Mouse (Mus musculus) brain, embryonic 18.5 days (tissue): Measurements from ENCODE around the gene Cdpf1.
"Not testable (repeated sequence)": the region's sequence is repeated elsewhere in the genome, so short reads cannot be mapped to it uniquely, and the experiment has no call there.

ENCODE experiments used
- DNase-seq: peaks from one replicate; pipeline ENCODE4 v3.0.0-alpha.2; 2012; ENCODE audit warnings: low read depth, low spot score

Cdpf1 gene

DNA sequence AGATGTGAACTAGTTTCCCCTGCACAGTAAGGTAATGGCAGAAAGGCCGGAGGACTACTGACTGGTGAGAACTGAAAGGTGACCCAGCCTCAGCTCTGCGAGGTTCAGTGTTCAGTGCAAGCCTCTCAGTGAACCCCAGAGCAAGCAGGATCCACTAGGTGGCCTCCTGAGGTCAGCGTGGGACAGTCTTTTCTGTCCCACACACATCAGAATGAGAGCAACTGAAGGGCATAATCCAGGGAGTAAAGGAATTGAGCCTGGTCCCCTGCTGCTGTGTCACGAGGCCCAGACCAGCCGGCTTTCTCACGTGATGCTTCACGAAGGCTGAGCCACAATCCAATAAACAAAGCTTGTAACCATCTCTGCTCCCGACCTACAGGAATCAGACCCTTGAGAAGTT, 3.1 kb downstream of the Cdpf1 start:
- DNase-seq: no peak

DNA sequence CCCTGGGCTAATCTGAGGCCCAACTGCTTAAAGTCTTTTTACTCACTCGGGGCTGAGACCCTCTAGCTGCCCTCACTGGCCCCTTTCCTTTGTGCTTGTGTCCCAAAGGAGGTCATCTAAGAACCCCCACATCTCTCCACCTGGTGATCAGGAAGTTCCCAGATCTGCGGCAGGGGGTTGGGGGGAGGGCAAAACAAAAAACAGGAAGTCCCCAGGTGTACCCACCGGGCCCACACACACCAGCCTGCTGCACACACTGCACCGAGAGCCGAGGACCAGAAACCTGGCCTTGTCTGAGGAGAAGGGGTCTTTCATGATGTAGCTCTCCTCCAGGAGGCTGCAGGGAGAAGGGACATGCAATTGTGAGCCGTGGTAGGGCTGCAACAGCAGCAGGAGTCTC, 3.5 kb downstream of the Cdpf1 start:
- no peak for DNase-seq

DNA sequence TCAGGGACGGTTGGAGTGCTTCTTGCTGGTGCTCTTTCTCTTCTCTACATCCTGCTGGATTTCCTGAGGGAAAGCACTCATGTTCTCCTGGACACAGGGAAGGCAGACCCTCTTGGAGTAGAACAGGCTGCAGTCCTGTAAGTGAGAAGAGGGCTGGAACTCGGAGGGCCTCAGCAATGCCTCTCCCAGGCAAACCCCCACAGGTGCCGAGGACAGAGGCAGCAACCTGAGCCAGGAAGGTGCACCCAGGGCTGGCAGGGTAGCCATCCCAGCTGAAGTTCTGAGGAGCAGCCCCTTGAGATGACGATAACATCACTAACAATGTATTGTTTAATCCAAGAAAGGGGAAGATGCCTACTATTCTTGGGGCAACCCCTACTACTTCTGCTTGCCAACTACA, 4.1 kb downstream of the Cdpf1 start:
- no peak for DNase-seq

DNA sequence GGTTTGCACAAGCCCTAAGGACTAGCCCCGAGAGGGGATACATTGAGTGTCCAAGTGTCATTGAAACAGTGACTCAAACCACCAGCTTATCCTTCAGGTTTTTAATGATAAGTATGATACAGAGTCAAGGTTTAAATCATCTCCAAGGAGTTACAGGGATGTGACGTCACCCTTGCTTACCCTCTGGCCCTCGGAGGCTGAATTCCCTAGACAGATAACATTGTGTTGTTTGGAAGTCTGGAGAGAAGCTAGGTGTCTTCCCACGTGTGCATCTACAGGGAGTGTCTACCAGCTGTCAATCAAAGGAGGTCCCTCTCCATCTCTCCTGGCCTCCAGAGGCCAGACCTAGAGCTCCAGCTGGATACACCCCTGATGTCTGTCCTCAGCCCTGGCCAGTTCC, 4.6 kb downstream of the Cdpf1 start:
- no peak for DNase-seq

DNA sequence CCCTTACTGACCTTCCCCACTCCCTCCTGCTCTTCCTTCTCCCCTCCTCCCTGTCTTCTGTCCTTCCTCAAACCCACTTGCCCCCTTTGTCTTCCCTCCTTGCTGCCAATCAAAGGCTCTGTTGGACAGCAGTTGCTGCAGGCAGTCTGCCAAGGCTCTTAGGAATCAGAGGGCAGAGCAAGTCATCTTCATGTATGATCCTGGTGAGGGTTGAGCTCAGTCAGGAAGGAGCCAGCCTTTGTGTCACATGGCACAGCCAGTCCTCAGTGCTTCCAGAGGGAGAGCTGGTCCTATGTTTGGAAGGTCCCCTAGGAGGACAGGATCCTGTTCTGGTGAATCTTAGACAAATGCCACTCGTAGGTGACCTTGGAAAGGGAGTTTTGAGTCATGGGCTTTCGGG, 8.6 kb downstream of the Cdpf1 start:
- no peak for DNase-seq

DNA sequence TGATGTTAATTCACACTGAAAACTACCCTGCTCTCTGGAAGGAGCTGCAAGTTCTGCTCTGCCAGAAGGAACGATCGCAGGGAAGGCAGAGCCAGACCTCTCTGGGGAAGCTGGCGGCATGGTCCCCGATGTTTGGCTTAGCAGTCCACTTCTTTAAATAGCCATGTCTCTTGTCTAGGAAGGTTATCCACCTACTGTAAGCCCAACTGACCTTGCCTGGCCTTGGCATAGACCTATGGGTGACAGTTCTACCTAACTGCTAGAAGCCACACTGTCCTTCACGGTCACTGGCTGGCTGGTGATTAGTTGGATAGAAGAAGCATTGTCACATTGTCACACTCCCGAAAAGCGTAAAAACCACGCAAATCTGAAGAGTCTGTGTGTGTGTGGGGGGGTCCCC, 12.8 kb downstream of the Cdpf1 start:
- no peak for DNase-seq

DNA sequence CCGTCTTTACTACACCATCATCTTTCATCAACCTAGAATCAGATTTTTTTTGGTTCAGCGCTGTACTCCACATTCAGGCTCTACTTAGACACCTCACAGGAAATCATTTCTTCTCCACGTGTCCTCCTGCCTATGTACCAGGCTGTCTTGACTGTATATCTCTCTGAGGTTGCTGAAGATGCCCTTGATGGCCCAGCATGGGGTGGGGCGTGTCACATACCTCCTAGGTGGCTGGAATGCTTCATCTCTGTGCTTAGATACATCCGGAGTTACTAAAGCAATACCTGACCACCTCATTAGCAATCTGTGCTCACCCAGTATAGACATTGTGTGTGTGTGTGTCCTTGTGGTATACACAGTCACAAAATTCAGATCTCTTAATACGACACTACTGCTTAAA, 16.0 kb downstream of the Cdpf1 start:
- no peak for DNase-seq

DNA sequence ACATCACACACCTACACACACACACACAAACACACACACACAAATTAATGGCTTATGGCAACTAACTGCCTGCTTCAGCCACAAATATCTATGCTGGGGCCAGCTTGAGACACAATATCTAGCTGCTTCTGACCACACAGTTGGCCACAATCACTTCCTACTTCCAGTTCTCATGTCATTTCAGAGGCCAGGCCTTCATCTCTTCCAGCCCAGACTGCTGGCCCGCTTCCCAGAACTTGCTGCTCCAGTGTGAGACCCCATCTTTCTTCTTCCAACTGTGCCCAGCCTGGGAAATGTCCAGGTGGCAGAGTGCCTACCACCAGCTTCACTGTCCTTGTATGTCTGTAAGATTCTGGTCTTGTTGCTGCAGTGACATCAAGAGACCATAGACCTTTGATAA, 18.7 kb downstream of the Cdpf1 start:
- peak; percentile 40 for DNase-seq

DNA sequence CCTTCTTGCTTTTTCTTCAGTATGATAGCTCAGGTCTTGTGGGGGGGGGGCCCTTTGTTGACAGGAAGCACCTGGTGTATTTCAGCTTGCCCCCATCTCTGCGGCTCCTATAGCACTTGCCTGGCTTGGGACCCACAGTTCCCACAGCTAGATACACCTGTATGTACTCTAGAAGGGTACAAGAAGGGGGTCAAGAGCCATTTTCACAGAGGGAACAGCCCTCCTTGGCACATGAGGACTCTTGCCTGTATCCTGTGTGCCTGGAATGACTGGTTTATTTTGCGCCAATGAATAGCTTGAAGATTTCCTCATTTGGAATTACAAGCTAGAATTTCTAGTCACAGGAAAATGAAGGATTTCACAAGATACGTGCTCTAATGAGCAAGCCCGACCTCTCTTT, 20.0 kb downstream of the Cdpf1 start:
- DNase-seq: no peak

DNA sequence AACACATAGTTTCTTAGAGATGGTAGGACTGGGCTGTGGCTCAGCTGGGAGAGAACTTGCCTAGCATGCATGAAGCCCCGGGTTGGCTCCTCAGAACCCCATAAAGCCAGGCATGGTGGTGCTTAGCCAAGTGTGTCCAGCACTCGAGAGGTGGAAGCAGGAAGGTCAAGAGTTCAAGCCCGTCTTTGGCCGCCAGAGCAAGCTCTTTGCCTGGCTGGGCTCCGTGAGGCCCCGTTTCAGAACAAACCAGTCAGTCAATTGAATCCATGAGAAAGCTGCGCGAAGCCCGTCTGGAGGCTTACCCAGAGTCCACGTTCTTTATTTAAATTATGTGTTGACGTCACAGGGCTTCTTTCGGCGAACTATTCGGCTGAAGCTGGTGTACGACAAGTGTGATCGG, 22.9 kb downstream of the Cdpf1 start:
- no peak for DNase-seq

DNA sequence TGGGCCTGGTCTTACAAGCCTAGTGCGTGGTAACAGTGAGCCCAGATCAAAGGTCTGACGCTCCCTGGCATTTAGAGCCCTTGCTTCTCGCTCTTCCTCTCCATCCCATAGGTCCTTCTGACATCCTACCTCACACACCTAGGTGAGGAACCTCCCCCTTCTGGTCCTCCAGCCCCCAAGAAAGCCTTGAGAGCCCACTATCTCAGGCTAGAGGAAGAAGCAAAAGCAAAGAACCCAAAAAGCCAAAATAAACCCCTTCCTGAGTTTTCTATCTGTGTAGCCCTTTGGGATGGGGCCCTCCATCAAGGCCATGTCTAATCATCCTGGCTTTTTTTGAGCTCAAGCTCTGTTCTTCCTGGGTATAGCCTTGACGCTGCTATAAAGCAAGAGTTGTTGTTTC, 23.4 kb downstream of the Cdpf1 start:
- DNase-seq: no peak

DNA sequence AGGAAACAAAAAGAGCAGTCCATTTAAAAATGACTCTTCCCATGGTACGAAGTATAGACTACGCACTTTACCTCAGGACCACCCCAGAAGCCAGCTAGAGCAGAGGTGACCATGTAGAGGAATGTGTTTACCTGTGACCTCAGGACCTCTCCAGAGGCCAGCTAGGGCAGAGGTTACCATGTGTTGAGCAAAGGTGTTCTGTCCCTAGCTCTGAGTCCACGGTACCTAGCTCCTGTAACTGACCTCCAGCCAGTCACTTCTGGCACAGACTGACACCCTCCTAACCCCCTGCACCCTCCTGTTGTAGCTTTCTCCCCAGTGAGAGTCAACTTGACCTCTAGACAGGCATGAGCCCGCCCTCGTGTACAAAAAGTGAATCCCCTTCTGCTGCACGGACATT, 24.0 kb downstream of the Cdpf1 start:
- DNase-seq: no peak

DNA sequence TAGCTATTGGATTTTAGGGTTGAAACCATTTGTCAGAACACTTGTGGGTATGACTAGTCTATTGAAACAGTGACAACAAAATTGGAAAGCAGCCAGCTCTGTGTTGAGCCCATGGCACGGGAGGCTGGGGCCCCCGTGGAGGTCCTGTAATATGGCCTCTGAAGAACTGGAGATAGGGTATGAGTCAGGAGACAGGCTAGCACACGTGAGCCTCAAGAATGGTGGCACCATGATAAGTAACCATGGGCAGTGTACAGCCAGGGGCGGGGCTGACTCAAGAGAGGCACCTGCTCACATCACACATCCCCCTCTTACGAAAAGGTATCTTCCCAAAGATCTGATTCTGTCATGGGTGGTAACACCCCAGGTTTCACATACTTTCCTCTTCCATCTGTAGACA, 24.8 kb downstream of the Cdpf1 start:
- no peak for DNase-seq

DNA sequence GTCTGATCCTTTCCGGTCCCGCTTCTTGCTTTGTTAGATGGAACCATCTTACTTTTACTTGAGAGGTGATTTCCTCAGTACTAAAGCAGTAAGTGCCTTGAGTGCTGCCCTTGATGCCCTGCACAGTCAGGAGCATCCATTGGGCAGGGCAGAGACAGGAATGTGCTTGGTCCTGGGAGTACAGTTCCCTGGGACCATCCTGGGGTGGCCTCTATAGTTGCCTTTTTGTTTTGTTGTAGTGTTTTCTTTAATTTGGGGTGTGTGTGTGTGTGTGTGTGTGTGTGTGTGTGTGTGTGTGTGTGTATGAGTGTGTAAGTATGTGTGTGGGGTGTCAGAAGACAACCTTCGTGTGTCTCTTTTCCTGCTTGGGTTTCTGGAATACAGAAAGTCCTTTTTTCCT, 27.2 kb downstream of the Cdpf1 start:
- no peak for DNase-seq

DNA sequence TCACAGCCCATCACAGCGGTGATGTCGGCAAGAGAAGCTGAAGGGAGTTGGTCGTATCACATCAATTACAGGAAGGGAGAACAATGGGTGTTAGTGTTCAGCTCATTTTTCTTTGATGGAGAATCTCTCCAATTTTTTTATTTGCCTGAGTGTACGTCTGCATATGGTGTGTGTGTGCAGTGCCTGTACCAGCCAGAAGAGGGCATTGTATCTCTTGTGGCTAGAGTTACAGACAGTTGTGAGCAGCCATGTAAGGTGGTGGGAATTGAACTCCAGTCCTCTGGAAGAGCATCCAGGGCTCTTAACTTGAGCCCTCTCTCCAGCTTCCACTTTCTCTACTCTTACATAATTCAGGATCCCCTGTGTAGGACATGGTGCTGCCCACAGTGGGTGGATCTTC, 28.4 kb downstream of the Cdpf1 start:
- DNase-seq: no peak

DNA sequence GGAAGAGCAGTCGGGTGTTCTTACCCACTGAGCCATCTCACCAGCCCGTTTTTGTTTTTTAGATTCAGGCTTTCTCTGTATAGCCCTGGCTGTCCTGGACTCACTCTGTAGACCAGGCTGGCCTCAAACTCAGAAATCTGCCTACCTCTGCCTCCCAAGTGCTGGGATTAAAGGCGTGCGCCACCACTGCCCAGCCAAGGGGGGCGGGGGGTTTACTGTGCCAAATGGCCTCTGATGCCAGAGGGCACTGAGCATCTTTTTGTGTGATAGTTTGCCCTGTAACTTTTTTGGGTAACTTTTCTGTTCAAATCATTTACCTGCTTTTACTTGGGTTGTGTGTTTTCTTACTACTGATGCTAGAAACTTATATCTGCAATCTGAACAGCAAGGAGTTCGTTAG, 32.6 kb downstream of the Cdpf1 start:
- not testable (repeated sequence) for DNase-seq

DNA sequence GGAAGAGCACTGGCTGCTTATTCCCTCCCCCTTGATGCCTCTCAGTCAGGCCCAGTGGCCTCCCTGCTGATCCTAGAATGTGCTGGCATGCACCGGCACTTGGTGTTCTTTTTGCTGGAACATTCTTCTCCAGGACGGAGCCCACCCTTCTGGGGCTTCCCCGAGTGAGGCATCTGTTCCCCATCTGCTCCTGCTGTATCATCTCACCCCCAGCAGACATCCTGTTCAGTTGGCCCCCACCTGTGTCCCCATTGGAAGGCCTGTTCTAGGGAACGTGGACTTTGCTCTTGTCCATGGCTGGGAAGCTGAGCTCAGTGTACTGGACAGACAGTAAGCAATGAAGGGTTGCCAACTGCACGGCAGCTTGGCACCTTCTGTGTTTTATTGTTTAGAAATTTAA, 34.7 kb downstream of the Cdpf1 start:
- no peak for DNase-seq

DNA sequence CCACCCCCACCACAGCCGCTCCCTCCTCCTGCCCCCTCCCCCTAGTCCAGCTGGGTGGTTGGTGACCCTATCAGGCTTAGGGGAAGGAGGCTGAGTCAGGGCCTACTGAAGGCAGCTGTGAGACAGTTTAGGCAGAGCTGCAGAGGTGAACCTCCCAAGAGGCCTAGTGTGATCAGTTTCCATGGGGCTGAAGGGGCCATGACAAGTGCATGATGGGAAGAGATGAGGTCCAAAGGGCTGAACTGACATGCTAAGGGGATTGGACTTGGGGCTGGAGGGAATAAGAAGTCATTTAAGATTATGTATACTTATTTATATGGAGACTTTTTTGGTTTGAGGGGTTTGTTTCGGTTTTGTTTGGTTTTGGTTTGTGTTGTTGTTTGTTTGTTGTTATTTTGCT, 35.3 kb downstream of the Cdpf1 start:
- no peak for DNase-seq

DNA sequence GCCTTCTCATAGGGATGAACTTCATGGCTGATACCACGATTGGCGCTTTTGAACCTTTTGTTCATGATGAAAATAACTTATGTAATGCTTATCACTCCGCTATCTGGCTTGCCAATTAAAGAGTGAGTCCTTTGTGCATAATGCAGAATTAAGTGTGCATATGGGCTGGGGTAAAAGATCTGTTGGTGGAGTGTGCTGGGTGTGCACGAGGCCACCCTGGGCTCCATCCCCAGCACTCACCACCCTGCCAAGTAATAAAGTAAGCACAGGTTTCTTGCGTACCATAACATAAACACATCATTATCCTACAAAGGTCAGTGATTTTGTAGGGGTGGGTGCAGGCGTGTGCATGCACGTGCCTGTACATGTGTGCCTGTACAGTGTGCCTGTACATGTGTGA, 36.5 kb downstream of the Cdpf1 start:
- DNase-seq: no peak

DNA sequence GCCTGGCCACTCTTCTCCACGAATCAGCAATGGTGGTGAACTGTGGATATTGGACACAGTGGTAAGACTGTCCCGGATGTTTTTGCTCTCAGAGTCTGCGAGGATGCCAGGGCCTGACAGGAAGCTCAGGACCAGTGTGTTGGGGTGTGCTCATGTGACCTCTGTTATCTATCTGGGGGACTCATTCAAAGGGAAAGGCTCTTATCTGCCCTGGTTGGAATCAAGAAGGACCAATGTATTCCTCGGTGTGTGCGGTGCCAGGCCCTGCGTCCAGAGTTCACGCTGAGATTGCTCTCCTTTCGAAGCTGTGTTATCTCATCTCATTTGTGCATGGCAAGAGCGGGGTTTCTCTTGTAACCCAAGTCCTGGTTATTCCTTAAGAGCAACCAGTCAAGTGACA, 37.1 kb downstream of the Cdpf1 start:
- DNase-seq: no peak

DNA sequence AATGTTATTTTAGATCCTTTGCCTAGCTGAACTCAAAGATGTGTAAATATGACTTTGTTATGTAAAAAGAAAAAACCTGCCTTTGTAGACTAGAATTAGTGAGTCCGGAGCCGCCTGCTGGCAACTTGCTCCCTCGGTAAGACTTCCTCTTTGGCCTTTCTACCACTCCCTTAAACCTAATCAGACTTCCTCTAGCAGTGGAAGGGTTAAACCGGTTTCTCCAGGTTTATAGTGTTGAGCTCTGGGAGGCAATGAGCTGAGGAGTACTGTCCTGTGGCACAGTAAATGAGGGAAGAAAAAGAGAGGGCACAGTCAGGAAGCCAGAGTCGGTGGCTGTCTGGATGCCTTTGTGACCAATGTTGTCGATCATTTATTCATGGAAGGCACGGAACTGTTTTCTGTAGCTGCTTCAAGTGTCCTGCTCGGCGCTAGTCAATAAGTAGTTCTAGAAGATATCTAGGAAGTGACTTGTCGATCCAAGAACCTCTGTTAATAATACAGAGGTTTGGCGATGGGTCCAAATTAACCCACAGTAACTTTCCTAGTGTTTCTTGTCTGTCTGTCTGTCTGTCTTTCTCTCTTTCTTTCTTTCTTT, 39.3 kb downstream of the Cdpf1 start:
- DNase-seq: no peak

DNA sequence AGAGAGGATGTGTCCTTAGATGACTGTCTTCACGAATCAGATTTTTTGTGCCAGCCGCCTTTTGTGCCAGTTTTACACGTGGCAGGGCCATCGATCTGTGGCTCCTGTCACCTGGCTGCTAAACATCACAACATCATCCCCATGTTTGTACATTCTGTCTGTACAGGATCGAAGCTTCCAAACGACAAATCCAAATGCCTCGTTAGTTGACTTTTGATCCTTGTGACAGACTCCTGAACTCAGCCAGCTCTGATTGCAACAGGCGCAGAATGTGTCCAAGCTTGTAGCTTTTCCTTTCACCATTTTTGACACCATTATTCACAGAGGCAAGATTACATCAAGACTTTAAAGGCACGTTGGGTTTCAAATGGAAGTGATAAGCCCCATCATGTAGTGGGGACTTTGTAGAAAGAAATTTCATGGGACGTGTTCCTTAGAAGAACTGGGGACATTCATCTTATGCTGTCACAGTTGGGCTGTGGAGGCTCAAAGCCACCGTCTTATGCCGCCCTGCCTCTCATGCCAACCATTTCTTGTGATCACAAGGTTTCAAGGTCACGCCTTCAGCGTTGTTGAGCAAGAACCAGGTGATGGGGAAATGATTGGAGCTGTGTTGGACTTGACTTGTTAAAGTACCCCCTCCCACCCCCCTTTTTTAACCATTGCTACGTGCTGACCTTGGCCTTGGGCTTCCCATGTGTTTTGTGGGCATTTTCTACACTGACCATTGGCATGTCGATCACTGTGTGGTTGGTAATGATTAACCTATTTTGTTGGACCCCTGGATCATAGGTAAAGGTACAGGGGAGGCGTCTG, 40.0 kb downstream of the Cdpf1 start:
- no peak for DNase-seq

DNA sequence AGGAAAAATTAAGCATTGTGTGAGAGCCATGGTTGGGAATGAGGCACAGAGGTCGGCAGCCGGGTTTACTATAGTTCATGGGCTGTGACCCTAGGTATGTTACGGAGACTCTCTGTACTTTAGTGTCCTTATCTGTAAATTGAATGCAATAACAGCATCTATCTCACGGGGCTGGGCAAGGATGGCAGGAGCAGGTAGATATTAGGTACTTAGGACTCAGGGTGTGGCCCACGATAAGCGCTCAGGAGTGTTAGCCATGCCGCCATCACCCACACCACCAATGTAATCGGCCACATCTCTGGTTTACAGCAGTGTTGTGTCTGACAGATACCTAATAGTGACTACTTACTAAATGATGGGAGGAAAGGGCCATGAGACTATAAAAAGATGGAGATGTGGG, 42.5 kb downstream of the Cdpf1 start:
- DNase-seq: no peak

DNA sequence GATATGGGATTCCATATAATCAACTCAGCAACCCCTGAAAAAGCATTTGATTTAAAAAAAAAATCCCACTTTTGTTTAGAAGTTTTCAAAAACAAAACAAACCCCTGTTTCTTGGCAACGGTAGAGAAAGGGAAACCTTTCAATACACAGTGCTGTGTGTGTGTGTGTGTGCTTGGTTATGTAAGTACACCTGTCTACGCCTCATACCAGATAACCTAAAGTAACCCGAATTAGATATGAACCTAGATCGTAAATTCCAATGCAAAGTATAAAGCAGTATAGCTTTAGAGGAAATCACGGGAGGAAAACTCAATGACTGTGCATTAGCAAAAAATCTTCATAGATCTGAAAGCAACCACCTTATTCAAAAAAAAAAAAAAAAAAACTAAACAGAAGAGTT, 44.8 kb downstream of the Cdpf1 start:
- no peak for DNase-seq
